Mouse (Mus musculus) forebrain, embryonic 16.5 days (tissue): ENCODE measurements around the gene Grin3b. TPM values are rescaled to one million over a fixed set of nuclear protein-coding genes. Genes with fewer than 3 reads are reported as not detected.

Experiments used
- ATAC-seq: fragments of 200-750 bp; cut with Nextera tagmentation; 2 replicates; pipeline ENCODE4 v1.8.0; 2017; ENCODE audit warnings: mild to moderate bottlenecking, moderate library complexity
- H3K27ac ChIP-seq: fragments of 300-500 bp; sonication (generic); 2 replicates; pipeline ENCODE4 v1.5.1; 2014; ENCODE audit warnings: low read length, control low read depth
- H3K27me3 ChIP-seq: fragments of 300-500 bp; sonication (generic); replicated peaks from 2 replicates; pipeline ENCODE4 v1.6.1; 2014; ENCODE audit warnings: low read length; ENCODE audit not compliant: control insufficient read depth, insufficient read depth
- H3K36me3 ChIP-seq: fragments of 300-500 bp; sonication (generic); 2 replicates; pipeline ENCODE4 v1.6.1; 2014; ENCODE audit not compliant: control insufficient read depth, insufficient read depth
- H3K4me1 ChIP-seq: fragments of 300-500 bp; sonication (generic); replicated peaks from 2 replicates; pipeline ENCODE4 v1.6.1; 2014; ENCODE audit warnings: low read length; ENCODE audit not compliant: control insufficient read depth, insufficient read depth
- H3K4me2 ChIP-seq: fragments of 300-500 bp; sonication (generic); 2 replicates; pipeline ENCODE4 v1.6.1; 2014; ENCODE audit warnings: mild to moderate bottlenecking, low read length, control low read depth
- H3K4me3 ChIP-seq: fragments of 300-500 bp; sonication (generic); replicated peaks from 2 replicates; pipeline ENCODE4 v1.5.1; 2014; ENCODE audit warnings: mild to moderate bottlenecking, low read length, control low read depth
- H3K9ac ChIP-seq: fragments of 300-500 bp; sonication (generic); replicated peaks from 2 replicates; pipeline ENCODE4 v1.6.1; 2014; ENCODE audit warnings: low read depth, low read length, control low read depth
- H3K9me3 ChIP-seq: fragments of 300-500 bp; sonication (generic); 2 replicates; pipeline ENCODE4 v1.6.1; 2016; ENCODE audit warnings: low read length; ENCODE audit not compliant: control insufficient read depth
- WGBS: fragments of 180-500 bp; shearing (Covaris S2); extraction: QIAGEN DNeasy Blood & Tissue Kit; methylation state at CpG from one replicate; pipeline ENCODE4 v1.1.7; 2014; 5-methylcytosine and 5-hydroxymethylcytosine counted together
- polyA plus RNA-seq: library from polyadenylated mRNA; unstranded; fragments of >200 nt; fragmentation: Nextera tagmentation; extraction: Ambion mirVana; gene quantifications from 2 replicates; pipeline ENCODE4 v1.2.1, GENCODE M21; 2015

The Grin3b gene
- polyA plus RNA-seq, 1 experiment from 2014 or later = 0.60 TPM

DNA sequence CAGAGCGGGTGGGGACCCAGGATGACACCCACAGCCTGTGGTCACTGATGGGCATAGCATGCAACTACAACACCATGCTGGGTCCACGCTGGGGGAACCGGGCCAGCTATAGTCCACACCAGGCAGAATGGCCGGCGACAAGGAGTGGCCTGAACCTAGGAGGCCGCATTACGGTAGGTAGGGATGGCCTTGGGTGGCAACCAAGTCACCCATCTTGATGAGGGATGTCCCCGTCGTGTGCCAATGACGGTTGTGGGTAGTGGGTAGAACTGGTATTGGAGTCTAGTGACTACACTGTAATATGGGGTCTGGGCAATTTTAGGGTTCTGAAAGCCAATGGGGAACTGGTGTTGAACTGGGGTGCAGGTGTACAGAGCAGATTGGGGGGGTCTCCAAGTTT, 46.4 kb downstream of the Grin3b start:
- Histone ChIP-seq H3K4me1 (no peaks in the 10 kb centered on the region), H3K36me3 (no peaks in the 10 kb centered on the region), H3K27ac (no peak overlapping the region), H3K27me3 (peaks cover 62% of the 10 kb centered on the region), H3K4me2 (no peak overlapping the region), H3K9me3 (no peaks in the 10 kb centered on the region; the same call in 1 of the 2 replicates), H3K9ac (no peak overlapping the region), H3K4me3 (no peak overlapping the region)
- 84% methylated on average over 10 of the region's 10 CpGs for WGBS
- no peak for ATAC-seq

DNA sequence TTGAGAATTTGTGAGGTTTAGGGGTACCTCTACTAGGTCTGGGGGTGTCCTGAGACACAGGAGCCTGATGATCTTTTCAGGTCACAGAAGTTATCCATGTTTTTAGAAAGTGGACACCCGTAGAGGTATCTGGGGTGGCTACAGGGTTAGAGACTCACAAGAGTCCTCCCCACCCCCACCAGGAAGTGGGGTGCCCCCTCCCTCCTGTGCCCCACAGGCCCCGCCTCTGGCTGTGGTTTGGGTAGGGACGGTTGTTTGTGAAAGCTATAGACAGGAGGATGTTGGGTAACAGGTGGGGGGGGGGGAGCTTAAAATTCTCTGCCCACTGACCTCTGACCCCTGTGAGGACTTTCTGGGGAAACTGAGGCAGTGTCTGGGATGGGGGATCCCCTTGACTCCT, 46.8 kb downstream of the Grin3b start:
- no peak overlapping the region for H3K4me2 ChIP-seq
- no peak overlapping the region for H3K9ac ChIP-seq
- no peaks in the 10 kb centered on the region for H3K9me3 ChIP-seq
- no peak overlapping the region for H3K27ac ChIP-seq
- no peaks in the 10 kb centered on the region for H3K36me3 ChIP-seq
- 80% methylated on average over 3 of the region's 3 CpGs for WGBS
- ATAC-seq = no peak
- H3K27me3 ChIP-seq = peaks cover 58% of the 10 kb centered on the region
- no peaks in the 10 kb centered on the region for H3K4me1 ChIP-seq
- no peak overlapping the region for H3K4me3 ChIP-seq

DNA sequence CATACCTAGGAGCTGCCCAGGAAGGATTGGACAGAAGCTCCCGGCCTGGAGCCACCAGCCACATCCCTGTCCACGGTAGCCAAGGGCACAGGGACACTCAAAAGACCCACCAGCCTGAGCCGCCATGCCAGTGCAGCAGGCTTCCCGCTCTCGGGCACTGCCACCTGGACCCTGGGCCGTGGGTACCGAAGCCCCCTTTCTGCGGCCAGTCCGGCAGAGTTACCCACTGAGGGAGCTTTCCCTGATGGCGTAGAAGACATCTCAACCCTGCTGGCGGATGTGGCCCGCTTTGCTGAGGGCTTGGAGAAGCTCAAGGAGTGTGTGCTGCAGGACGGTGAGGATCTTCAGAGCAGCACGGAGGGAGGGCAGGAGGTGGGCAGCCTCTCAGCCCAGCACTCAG, 47.3 kb downstream of the Grin3b start:
- Histone ChIP-seq H3K9me3 (no peaks in the 10 kb centered on the region), H3K9ac (no peak overlapping the region), H3K4me2 (no peak overlapping the region), H3K27ac (no peak overlapping the region), H3K27me3 (peaks cover 54% of the 10 kb centered on the region), H3K4me3 (no peak overlapping the region), H3K36me3 (no peaks in the 10 kb centered on the region), H3K4me1 (no peaks in the 10 kb centered on the region)
- ATAC-seq = no peak
- 80% methylated on average over 14 of the region's 14 CpGs for WGBS

DNA sequence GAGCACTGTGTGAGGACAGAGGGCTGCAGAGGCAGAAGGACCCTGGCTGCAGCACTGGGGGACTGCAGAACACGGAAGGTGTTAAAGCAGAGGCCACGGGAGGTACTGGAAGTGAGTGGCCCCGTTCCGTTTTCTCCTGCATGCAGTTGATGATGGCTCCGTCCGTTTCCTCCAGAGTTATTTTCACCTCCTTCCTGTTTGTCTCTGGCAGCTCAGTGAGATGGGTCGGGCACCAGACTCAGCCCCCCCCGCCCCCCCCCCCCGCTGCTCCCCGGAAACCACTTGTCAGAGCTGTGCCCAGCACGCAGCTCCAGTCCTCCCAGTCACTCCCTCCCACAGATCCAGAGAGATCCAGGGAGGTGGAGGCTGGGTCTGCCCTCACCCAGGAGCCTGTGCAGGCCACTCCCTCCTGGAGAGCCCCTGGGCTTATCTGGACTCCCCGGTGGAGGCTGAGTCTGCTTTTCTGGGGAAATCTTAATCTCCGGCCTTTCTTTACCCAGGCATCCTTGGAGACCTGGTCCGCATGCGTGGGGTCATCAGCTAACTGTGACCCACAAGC, 48.3 kb downstream of the Grin3b start:
- Histone ChIP-seq H3K4me3 (no peak overlapping the region), H3K27me3 (peaks cover 44% of the 10 kb centered on the region), H3K27ac (no peak overlapping the region), H3K4me2 (no peak overlapping the region), H3K9me3 (no peaks in the 10 kb centered on the region), H3K9ac (no peak overlapping the region), H3K4me1 (no peaks in the 10 kb centered on the region), H3K36me3 (no peaks in the 10 kb centered on the region)
- WGBS = 9% methylated on average over 15 of the region's 15 CpGs
- ATAC-seq = no peak

DNA sequence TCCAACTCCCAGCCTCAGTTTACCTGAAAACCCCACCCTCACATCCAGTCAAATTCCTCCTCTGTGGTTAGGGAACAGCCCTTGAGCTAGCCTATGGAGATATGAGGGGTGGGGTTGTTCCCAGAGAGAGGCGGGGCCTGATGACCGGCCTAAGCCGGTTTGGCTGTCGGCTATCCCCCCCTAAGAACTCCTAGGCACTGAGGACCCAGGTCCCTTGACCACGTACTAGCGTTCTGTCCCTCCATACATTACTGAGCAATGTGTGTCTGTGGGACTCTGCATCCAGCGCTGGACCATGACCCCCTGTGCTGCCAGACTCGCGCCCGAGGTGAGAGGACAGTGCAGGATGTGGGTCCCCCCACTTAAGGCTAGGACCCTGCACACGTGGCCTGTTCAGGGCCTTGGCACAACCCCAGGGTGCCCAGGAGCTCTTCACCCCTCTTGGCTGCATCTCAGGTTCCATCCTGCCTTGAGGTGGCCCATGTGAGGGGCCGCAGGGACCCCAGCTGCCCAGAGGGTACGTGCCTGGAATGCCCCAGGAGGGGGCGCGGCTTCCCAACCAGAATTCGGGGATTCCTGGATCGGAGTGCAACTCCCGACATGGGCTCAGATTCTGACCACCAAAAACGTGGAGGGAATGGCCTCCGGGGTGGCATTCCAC, 49.1 kb downstream of the Grin3b start:
- 5% methylated on average over 20 of the region's 20 CpGs for WGBS
- peaks cover 36% of the 10 kb centered on the region for H3K27me3 ChIP-seq

DNA sequence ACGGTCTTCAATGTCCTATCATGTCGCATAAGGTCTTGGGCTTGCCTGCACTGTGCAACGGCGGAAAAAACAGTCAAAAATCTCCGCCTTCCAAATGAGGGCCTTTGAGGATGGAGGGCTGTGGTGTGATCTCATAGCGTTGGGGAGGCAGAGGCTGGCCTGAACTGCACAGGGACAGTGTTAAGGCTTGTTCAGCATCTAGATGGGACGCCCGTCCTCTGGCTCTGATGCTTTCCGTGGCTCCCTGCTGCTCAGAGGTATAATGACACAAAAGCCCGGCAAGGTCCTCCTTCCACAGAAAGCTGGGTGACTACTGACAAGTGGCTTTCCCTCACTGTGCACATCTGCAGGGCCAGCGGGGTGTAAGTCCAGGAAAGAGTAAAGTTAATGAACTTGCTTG, 49.7 kb downstream of the Grin3b start:
- Histone ChIP-seq H3K4me3 (no peak overlapping the region), H3K27me3 (peaks cover 30% of the 10 kb centered on the region), H3K4me2 (no peak overlapping the region), H3K9ac (no peak overlapping the region), H3K9me3 (no peaks in the 10 kb centered on the region), H3K36me3 (no peaks in the 10 kb centered on the region), H3K4me1 (no peaks in the 10 kb centered on the region), H3K27ac (no peak overlapping the region)
- WGBS = 20% methylated on average over 11 of the region's 11 CpGs
- no peak for ATAC-seq

More for the DNA sequence above, 49.1 kb downstream of the Grin3b start:
- no peak overlapping the region for H3K4me2 ChIP-seq
- H3K4me3 ChIP-seq = no peak overlapping the region
- H3K4me1 ChIP-seq = no peaks in the 10 kb centered on the region
- H3K9me3 ChIP-seq = no peaks in the 10 kb centered on the region
- no peaks in the 10 kb centered on the region for H3K36me3 ChIP-seq
- peak overlapping the region; percentile 31; the same call in 1 of the 2 replicates for H3K9ac ChIP-seq
- no peak for ATAC-seq
- no peak overlapping the region for H3K27ac ChIP-seq

DNA sequence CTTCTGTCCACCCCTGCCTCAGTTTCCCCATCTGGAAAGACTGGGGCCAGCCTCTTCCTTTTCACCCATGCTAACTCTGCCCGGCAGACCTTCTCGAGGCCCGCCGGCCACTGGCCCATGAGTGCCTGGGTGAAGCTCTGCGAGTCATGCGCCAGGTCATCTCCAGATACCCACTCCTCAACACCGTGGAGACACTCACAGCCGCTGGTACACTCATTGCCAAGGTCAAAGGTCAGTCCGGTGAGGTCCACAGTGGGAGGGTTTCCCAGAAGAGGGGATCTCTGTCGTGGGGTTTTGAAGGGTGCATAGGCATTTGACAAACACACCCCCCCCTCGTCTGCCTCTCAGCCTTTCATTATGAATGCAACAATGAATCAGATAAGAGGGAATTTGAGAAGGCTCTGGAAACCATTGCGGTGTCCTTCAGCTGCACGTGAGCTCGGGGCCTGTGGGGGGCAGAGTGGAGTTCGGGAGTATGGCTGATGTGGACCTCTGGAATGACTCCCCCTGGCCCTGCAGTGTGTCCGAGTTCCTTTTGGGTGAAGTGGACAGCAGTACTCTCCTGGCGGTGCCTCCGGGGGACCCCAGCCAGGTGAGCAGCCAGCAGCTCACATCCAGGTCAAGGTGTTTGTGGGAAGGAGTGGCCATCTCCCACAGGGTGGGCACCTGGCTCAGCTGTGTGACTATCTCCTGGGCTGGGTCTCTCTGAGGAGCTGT, 50.2 kb downstream of the Grin3b start:
- 82% methylated on average over 18 of the region's 18 CpGs for WGBS
- H3K36me3 ChIP-seq = no peaks in the 10 kb centered on the region

DNA sequence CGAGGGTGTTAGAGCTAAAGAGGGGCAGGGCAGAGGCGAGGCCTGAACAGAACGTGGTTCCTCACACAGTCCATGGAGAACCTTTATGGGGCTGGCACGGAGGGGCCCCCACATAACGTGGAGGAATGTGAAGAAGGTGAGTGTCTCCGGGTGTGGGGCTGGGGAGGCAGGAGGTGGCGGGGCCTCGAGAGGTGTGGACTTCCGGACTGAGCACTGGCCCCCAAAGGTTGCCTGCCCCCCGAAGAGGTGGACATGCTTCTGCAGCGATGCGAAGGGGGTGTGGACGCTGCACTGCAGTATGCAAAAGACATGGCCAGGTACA, 50.8 kb downstream of the Grin3b start:
- ATAC-seq = no peak
- no peaks in the 10 kb centered on the region for H3K4me1 ChIP-seq
- WGBS = 93% methylated on average over 13 of the region's 13 CpGs
- no peak overlapping the region for H3K9ac ChIP-seq
- H3K27me3 ChIP-seq = peaks cover 21% of the 10 kb centered on the region
- H3K9me3 ChIP-seq = no peaks in the 10 kb centered on the region
- no peaks in the 10 kb centered on the region for H3K36me3 ChIP-seq
- no peak overlapping the region for H3K27ac ChIP-seq
- no peak overlapping the region for H3K4me2 ChIP-seq
- no peak overlapping the region for H3K4me3 ChIP-seq

More for the DNA sequence above, 50.2 kb downstream of the Grin3b start:
- peaks cover 27% of the 10 kb centered on the region for H3K27me3 ChIP-seq
- no peak overlapping the region for H3K4me2 ChIP-seq
- ATAC-seq = no peak
- H3K9ac ChIP-seq = no peak overlapping the region
- H3K4me1 ChIP-seq = no peaks in the 10 kb centered on the region
- H3K27ac ChIP-seq = no peak overlapping the region
- H3K4me3 ChIP-seq = no peak overlapping the region
- H3K9me3 ChIP-seq = no peaks in the 10 kb centered on the region

DNA sequence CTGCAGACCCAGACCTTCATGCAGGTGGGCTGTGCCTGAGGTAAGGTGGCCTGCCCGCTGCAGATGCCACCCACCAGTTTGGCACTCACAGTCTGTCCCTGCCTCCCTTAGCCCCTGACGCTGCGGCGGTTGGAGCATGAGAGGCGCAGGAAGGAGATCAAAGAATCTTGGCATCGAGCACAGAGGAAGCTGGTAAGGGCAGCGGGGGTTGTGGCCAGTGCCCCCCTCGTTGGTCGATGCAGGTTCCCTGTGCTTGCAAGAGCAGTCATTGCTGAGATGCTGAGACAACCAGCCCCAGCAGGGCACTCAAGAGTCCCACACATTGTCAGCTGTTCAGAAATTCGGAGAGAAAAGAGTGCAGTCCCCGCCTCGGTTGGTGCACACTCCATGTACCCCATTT, 51.6 kb downstream of the Grin3b start:
- no peak overlapping the region for H3K27ac ChIP-seq
- no peaks in the 10 kb centered on the region for H3K36me3 ChIP-seq
- no peaks in the 10 kb centered on the region for H3K9me3 ChIP-seq
- 88% methylated on average over 12 of the region's 12 CpGs for WGBS
- peaks cover 20% of the 10 kb centered on the region for H3K27me3 ChIP-seq
- no peak overlapping the region for H3K4me2 ChIP-seq
- H3K9ac ChIP-seq = no peak overlapping the region
- no peak overlapping the region for H3K4me3 ChIP-seq
- ATAC-seq = no peak
- no peaks in the 10 kb centered on the region for H3K4me1 ChIP-seq
